Mouse (Mus musculus): ENCODE measurements around the gene Tmem207. TPM values are rescaled to one million over a fixed set of nuclear protein-coding genes. Genes with fewer than 3 reads are reported as not detected.

Tmem207 gene
- not detected in 2 replicates for polyA plus RNA-seq (2011; ENCODE audit: insufficient read length, low read depth, missing spikeins)

DNA sequence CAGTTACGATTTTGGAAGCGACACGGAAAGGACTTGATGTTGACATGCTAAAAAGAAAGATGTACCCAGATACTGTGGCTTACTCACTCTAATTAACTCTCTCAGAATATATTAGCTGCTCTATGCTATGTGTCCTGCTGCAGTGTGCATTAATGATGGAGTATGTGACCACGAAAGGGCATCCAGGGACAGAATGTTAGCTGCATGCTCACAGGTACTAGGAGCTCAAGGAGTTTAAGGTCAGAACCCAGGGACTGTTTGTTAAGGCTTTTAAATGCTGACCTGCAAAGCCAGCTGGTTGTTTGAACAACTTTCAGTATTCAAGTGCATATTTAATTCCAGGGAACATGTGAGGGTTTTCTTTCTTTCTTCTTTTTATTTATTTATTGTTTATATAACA lies at the start of gene Tmem207:
Gene Tmem207, minus strand, starts transcription at position 101 of the 400 bp plus-strand sequence.
- Histone ChIP-seq H3K4me1 (ENCODE audit: control insufficient read depth, insufficient read depth, low read length) (no peaks in the 10 kb centered on the region), H3K27ac (ENCODE audit: insufficient read depth, low read length) (no peak within 1 kb of the TSS), H3K4me3 (ENCODE audit: insufficient read depth, low read length) (no peak within 1 kb of the TSS)
- TF ChIP-seq CTCF (IDR thresholded peaks at IDR 0.05; ENCODE audit: borderline replicate concordance, insufficient read depth, low read length), result no peak
- no peak for TF ChIP-seq POLR2A (IDR thresholded peaks at IDR 0.05; ENCODE audit: low read depth, low read length)

DNA sequence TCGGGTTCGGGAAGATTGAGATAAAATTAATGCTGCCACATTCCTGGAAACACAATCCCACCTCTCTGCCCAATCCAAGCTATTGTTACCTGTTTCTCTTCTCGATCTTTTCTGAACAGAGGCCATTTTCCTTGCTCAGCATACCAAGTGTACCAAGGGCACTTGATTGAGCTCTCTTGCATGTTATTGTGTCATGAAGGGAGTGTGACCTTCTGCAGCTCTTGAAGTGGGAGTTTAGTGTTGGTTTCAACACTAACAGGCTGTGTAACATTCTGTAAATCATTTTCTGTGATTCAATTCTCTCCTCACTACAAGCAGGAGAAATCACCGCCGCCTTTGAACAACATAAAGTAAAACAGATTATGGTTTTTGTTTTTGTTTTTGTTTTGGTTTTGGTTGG lies 47.6 kb upstream of the Tmem207 start:
- TF ChIP-seq CTCF (IDR thresholded peaks at IDR 0.05; ENCODE audit: borderline replicate concordance, insufficient read depth, low read length) (no peak), POLR2A (IDR thresholded peaks at IDR 0.05; ENCODE audit: low read depth, low read length) (no peak)
- H3K4me3 ChIP-seq (ENCODE audit: insufficient read depth, low read length), result no peak overlapping the region

DNA sequence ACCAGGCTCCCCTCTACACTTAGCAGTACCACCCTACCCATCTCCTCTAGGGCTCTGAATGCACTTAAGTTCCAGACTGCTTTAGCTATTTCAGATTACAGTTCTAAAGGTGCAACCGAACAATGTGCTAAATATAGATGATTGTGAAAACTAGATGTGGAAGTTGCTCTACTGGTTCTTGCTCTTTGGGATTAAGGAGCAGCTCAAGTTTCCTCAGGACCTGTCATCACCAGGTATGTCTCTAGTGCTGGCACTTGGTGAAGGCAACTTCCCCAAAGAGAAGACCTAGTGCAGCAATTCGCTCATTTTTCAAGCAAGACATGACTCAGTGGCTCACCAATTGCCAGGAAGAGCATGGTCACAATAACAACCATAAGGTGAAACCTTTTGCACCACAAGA lies 45.3 kb upstream of the Tmem207 start:
- Histone ChIP-seq H3K4me3 (ENCODE audit: insufficient read depth, low read length) (no peak overlapping the region), H3K27ac (ENCODE audit: insufficient read depth, low read length) (no peak overlapping the region), H3K4me1 (ENCODE audit: control insufficient read depth, insufficient read depth, low read length) (no peaks in the 10 kb centered on the region)
- TF ChIP-seq CTCF (IDR thresholded peaks at IDR 0.05; ENCODE audit: borderline replicate concordance, insufficient read depth, low read length), result no peak
- no peak for TF ChIP-seq POLR2A (IDR thresholded peaks at IDR 0.05; ENCODE audit: low read depth, low read length)

More for the DNA sequence above, 47.6 kb upstream of the Tmem207 start:
- no peaks in the 10 kb centered on the region for H3K4me1 ChIP-seq (ENCODE audit: control insufficient read depth, insufficient read depth, low read length)
- no peak overlapping the region for H3K27ac ChIP-seq (ENCODE audit: insufficient read depth, low read length)

DNA sequence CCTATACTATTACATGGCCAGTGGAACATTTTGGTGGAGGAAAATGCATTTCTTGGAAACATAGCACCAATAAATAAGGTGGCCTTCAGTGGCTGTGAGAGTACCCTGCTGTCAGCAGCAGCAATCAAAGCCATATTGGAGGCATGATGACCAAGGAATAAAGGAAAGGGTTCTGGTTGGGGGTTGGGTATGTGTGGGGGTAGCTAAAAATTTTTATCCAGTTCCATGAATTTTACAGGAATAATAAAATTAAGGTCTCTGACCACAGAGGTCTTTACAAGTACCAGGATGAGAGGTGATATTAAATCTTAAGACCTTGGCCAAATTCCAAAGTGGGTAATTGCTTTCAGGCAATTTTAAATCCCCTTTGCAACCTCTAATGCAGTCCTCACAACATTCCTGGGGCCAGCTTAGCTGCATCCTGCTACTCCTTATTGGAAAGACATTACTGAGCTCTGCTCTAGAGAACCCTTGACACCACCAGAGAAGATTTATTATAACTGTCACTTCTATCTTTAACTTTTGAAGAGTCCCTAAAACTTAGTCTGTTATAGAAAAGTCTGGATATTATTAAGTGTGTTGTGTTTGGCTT lies 42.9 kb upstream of the Tmem207 start:
- no peaks in the 10 kb centered on the region for H3K4me1 ChIP-seq (ENCODE audit: control insufficient read depth, insufficient read depth, low read length)
- no peak overlapping the region for H3K27ac ChIP-seq (ENCODE audit: insufficient read depth, low read length)
- H3K4me3 ChIP-seq (ENCODE audit: insufficient read depth, low read length), result no peak overlapping the region
- TF ChIP-seq CTCF (IDR thresholded peaks at IDR 0.05; ENCODE audit: borderline replicate concordance, insufficient read depth, low read length) (no peak), POLR2A (IDR thresholded peaks at IDR 0.05; ENCODE audit: low read depth, low read length) (no peak)

DNA sequence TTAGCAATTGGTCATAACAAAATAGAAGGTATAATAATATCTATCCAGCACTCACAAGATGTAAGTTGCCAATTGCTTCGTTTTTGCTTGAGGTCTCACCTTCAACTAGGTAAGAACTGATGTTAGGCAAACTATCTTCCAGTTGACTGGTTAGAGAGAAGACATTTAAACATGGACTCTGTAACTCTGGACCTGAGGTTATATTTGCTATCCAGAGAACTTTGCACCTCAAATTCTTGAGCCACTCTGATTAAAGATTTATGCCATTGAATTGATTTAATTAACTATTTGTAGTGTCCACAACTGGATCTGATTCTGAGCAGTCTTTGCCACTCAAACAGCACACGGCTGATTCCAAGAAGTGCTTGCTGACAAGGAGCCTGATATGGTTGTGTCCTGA lies 36.2 kb upstream of the Tmem207 start:
- TF ChIP-seq CTCF (IDR thresholded peaks at IDR 0.05; ENCODE audit: borderline replicate concordance, insufficient read depth, low read length) (no peak), POLR2A (IDR thresholded peaks at IDR 0.05; ENCODE audit: low read depth, low read length) (no peak)

DNA sequence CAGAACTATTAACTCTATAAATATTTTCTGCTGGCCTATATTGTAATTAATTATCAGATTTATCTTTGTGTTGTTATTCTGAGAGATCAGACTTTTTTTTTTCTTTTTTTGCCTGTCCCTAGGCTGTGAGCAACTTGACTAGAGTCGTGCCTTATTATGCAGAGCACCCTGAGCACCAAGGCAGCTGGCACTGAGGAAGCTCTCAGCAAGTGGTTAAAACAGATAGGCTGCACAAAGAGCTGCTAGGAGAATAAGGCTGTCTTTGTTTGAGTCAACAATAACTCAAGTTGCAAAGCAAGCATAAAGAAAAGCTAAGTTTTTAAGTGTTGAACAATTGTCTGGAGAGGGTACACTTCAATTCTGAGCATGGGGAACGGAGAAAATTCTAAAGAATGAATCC lies 35.2 kb upstream of the Tmem207 start:
- TF ChIP-seq CTCF (IDR thresholded peaks at IDR 0.05; ENCODE audit: borderline replicate concordance, insufficient read depth, low read length) (no peak), POLR2A (IDR thresholded peaks at IDR 0.05; ENCODE audit: low read depth, low read length) (no peak)

More for the DNA sequence above, 36.2 kb upstream of the Tmem207 start:
- no peak overlapping the region for H3K4me3 ChIP-seq (ENCODE audit: insufficient read depth, low read length)
- no peaks in the 10 kb centered on the region for H3K4me1 ChIP-seq (ENCODE audit: control insufficient read depth, insufficient read depth, low read length)
- no peak overlapping the region for H3K27ac ChIP-seq (ENCODE audit: insufficient read depth, low read length)

DNA sequence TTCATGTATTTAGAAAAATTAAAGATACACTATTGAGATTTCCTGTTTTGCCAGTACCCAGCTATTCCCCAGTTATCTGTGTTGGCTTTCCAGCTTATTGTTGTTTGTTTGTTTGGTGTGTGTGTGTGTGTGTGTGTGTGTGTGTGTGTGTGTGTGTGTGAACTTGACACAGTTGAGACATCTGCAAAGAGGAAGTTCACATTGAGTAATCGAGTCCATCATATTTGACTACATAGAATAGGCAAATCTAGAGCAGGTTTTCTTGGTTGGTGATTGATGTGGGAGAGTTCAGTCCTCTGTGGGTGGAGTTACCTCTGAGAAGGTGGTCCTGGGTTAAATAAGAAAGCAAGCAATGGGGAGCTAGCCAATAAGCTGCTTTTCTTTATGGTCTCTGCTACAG lies 32.2 kb upstream of the Tmem207 start:
- TF ChIP-seq CTCF (IDR thresholded peaks at IDR 0.05; ENCODE audit: borderline replicate concordance, insufficient read depth, low read length) (no peak), POLR2A (IDR thresholded peaks at IDR 0.05; ENCODE audit: low read depth, low read length) (no peak)
- Histone ChIP-seq H3K4me3 (ENCODE audit: insufficient read depth, low read length) (no peak overlapping the region), H3K4me1 (ENCODE audit: control insufficient read depth, insufficient read depth, low read length) (no peaks in the 10 kb centered on the region), H3K27ac (ENCODE audit: insufficient read depth, low read length) (no peak overlapping the region)

More for the DNA sequence above, 35.2 kb upstream of the Tmem207 start:
- Histone ChIP-seq H3K27ac (ENCODE audit: insufficient read depth, low read length) (no peak overlapping the region), H3K4me1 (ENCODE audit: control insufficient read depth, insufficient read depth, low read length) (no peaks in the 10 kb centered on the region), H3K4me3 (ENCODE audit: insufficient read depth, low read length) (no peak overlapping the region)

DNA sequence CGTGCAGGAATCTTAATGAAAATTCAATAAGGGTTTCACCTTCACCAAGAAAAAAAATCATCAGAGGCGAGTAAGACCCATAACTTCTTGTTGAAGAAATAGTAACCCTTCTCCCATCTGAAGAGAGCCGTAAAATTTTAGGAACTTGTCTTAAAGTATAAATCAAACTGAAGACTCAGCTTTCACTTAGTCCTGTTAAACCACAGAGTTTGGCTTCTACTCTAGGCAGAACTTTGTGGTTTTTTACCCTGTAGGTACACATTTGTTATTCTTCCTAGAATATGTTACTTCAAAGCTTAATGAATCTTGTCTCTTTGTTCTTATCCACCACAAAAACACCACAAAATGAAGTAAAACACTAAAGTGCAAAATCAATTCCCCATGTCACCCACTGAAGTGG lies 25.7 kb upstream of the Tmem207 start:
- no peak overlapping the region for H3K4me3 ChIP-seq (ENCODE audit: insufficient read depth, low read length)
- TF ChIP-seq CTCF (IDR thresholded peaks at IDR 0.05; ENCODE audit: borderline replicate concordance, insufficient read depth, low read length) (no peak), POLR2A (IDR thresholded peaks at IDR 0.05; ENCODE audit: low read depth, low read length) (no peak)
- no peak overlapping the region for H3K27ac ChIP-seq (ENCODE audit: insufficient read depth, low read length)

DNA sequence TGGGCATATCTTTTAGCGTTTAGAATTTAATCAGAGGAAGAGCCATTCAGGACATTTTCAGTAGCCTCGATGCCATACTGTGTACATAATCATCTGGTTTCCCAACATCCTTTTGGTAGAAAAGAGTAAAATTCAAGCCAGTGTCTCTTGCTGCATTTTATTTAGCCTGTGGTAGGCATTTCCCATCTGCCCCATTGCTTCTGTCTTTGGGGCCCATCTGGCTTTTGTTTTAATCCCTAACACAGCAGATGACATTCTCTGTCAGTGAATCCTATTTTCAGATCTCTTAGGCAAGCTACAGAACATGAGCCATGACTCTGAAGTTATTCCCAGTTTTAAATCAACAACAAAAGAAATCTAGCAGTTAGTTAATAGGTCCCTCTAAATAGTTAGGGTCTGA lies 22.7 kb upstream of the Tmem207 start:
- H3K4me3 ChIP-seq (ENCODE audit: insufficient read depth, low read length), result no peak overlapping the region
- TF ChIP-seq CTCF (IDR thresholded peaks at IDR 0.05; ENCODE audit: borderline replicate concordance, insufficient read depth, low read length) (no peak), POLR2A (IDR thresholded peaks at IDR 0.05; ENCODE audit: low read depth, low read length) (no peak)

More for the DNA sequence above, 25.7 kb upstream of the Tmem207 start:
- no peaks in the 10 kb centered on the region for H3K4me1 ChIP-seq (ENCODE audit: control insufficient read depth, insufficient read depth, low read length)

DNA sequence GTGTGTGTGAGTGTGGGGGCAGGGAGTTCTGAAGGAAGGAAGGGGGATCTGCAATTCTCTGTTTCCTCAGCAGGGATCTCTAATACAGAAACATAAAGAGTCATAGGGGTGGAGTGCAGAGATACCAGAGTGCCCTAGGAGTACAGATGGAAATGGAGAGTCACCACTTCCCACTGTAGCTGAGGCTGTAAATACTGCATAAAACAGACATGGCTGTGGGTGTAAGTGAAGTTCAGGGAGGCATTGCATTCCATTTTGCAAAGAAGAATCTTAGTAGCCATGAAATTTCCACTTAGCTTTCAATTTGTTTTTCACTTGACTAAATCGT lies 20.3 kb upstream of the Tmem207 start:
- no peak overlapping the region for H3K4me3 ChIP-seq (ENCODE audit: insufficient read depth, low read length)
- TF ChIP-seq POLR2A (IDR thresholded peaks at IDR 0.05; ENCODE audit: low read depth, low read length), result no peak
- TF ChIP-seq CTCF (IDR thresholded peaks at IDR 0.05; ENCODE audit: borderline replicate concordance, insufficient read depth, low read length), result no peak
- H3K27ac ChIP-seq (ENCODE audit: insufficient read depth, low read length), result no peak overlapping the region
- H3K4me1 ChIP-seq (ENCODE audit: control insufficient read depth, insufficient read depth, low read length), result no peaks in the 10 kb centered on the region

More for the DNA sequence above, 22.7 kb upstream of the Tmem207 start:
- no peaks in the 10 kb centered on the region for H3K4me1 ChIP-seq (ENCODE audit: control insufficient read depth, insufficient read depth, low read length)
- H3K27ac ChIP-seq (ENCODE audit: insufficient read depth, low read length), result no peak overlapping the region
